Mouse (Mus musculus): ENCODE measurements around the gene Rbm45. TPM values are rescaled to one million over a fixed set of nuclear protein-coding genes. Genes with fewer than 3 reads are reported as not detected.

The Rbm45 gene
- total RNA-seq, 4 experiments from 2014 or later = 36.1 to 47.0 (median 38.2) TPM

- no peak for DNase-seq (ENCODE audit: low spot score in 2 of 2)
These were observed 8.9 kb downstream of the Rbm45 start for GRCm38 (mm10) chr2:76378646-76379045.

DNA sequence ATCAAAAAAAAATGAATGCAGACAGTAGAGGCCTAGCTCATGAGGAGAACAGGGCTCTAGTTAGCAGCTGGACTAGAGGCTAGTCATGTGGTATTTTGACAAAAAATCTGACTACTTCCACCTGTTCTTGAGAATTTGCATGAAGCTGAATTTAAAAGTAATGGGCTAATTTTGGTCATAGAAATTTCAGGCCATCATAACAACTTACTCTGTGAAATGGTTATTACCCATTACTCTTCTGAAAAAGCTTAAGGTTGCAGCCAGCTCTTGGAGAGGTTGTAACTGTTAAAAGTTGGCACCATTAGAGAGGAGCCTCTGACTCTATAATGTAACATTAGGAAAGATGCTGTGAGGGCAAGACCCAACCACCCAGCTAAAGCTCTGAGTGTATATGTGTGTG lies 16.7 kb downstream of the Rbm45 start:
- no peak for DNase-seq (ENCODE audit: low spot score in 2 of 2)

- DNase-seq (ENCODE audit: low spot score in 2 of 2) = no peak
These were observed 30.4 kb downstream of the Rbm45 start for GRCm38 (mm10) chr2:76400178-76400577.

DNA sequence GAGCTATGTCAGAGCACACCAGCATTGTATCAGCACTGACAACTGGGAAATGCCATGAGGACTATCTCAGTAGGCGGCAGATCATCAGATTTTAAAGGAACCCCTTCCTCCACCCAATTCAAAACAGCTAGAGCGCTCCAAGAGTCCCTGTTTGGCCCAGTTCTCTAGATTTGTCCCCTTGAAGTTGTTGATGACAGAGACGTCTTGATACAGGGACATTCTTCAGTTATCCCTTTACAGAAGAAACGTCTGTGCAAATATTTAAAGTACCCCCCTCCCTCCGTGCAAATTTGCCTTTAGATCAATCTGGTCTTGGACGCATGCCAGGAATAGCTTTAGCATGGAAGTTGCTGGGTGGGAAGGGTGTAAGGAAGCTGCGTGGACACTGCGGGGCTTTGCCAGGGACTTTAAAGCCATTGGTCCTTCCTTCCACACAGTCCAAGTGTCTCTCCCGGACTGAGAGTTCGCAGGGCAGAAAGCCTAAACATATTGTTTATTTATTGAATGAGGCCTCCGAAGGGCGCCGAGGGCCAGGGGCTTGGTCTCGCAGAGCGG lies 35.9 kb downstream of the Rbm45 start:
- peak in 1 of 2 experiments; percentile 26 for DNase-seq (ENCODE audit: low spot score in 2 of 2)

- DNase-seq (ENCODE audit: low spot score in 2 of 2) = peak; percentile 32 to 63
These were observed 36.6 kb downstream of the Rbm45 start, which contains the start of gene Osbpl6 for GRCm38 (mm10) chr2:76406151-76406936. Gene Osbpl6, plus strand, starts transcription at chr2:76406508.

DNA sequence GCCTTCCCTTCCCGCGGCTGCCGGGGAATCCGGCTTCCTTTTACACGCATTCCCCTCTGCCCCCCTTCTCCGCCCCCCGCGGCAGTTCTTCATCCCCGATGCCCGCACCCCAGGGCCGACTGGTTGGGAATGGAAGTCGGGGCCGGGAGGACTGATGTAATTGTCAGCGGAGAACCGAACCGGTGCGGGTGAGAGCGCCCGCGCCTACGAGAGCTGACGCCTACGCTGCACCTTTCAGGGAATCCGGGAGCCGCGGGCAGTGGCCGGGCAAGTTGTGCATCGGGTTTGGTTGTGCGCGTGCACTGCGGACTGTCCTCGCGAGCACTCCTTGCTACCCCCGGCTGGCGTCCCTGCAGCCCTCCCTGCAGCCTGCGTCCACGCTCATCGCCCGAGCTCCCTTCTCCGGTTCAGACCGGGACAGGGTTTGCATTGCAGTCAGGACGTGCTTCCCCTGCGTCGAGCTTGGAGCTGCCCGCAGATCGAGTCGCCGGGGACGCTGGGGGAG lies 37.2 kb downstream of the Rbm45 start:
- peak; percentile 41 to 54 for DNase-seq (ENCODE audit: low spot score in 2 of 2)

DNA sequence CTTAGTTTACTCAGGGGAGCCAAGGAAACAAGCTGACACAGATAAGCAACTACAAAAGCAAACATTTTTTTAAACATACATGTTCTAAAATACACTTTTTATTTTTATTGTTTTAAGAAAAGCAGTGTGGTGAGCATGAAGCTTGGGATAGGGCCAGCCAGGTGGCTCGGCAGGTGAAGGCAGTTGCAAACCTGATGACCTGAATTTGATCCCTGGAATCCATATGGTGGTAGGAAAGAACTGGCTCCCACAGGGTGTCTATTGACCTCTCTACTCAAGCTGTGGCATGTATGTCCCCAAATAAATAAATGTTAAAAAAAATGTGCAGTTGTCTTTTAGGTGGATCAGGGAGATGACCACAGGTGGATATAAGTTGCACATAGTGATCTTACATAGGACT lies 39.7 kb downstream of the Rbm45 start:
- DNase-seq (ENCODE audit: low spot score in 2 of 2) = no peak

GRCm38 (mm10) chr2:76409986-76410385 lies 40.2 kb downstream of the Rbm45 start:
- DNase-seq (ENCODE audit: low spot score in 2 of 2) = no peak

- DNase-seq (ENCODE audit: low spot score in 2 of 2) = no peak
These were observed 43.1 kb downstream of the Rbm45 start for GRCm38 (mm10) chr2:76412924-76413323.

DNA sequence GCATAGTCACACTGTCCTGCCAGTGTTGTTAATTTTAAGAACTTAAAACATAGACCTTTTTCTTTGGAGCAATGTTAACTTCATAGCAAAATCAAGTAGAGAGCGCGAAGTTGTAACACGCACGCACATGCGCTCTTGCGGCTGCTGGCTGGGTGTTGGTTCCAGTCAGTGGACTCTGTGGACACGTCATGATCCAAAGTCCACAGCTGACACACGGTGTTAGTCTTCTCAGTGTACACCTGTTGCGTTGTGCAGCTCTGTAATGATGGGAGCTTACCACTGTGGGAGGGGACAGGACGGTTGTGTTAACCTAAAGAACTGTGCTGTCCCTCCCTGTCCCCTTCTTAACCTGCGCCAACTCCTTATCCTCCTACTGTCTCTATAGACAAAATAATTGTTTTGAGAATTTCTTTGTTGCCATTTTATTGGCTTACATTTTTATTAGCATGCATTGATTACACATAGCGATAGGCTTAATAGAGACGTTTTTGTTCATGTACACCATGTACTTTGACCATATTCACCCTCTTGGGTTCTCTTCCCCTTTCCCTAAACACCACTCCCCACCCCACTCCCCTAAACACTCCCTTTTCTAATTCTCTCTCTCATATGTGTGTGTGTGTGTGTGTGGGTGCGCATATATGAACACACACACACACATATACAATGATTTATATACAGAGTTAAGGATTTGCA lies 47.8 kb downstream of the Rbm45 start:
- DNase-seq (ENCODE audit: low spot score in 2 of 2) = no peak

GRCm38 (mm10) chr2:76418142-76418518 lies 48.3 kb downstream of the Rbm45 start:
- DNase-seq (ENCODE audit: low spot score in 2 of 2) = no peak

GRCm38 (mm10) chr2:76421411-76421924 lies 51.7 kb downstream of the Rbm45 start:
- DNase-seq (ENCODE audit: low spot score in 2 of 2) = no peak

GRCm38 (mm10) chr2:76426816-76427215 lies 57.0 kb downstream of the Rbm45 start:
- no peak for DNase-seq (ENCODE audit: low spot score in 2 of 2)

DNA sequence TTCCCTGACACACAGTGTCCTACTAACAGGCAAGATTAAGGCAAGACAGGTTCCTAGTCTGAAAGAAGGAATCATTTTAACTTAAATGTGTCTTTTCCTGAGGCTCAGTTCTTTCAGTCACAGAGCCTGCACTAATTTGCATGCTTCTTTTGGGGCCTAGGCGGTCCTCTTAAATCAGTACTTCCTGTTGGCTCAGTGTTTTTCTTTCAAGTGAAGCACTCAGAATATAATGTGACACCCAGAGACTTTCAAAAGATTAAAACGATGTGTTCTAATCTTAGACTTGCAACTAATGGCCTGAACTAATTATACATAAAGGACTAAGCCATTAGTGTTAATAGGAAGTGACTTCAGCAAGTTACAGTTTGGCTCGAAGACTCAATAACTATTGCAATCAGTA lies 59.5 kb downstream of the Rbm45 start:
- DNase-seq (ENCODE audit: low spot score in 2 of 2) = no peak

GRCm38 (mm10) chr2:76429855-76430254 lies 60.1 kb downstream of the Rbm45 start:
- no peak for DNase-seq (ENCODE audit: low spot score in 2 of 2)

- DNase-seq (ENCODE audit: low spot score in 2 of 2) = no peak
These were observed 60.8 kb downstream of the Rbm45 start for GRCm38 (mm10) chr2:76430539-76430938.

Other genes with a start within 250 kb of the Rbm45 start
- gene Pde11a, start 31.2 kb upstream of the Rbm45 start, total RNA-seq (2022) = 10 to 100 TPM; 15.7 to 22.8 (median 17.9) TPM
- gene Cyct, start 9.5 kb upstream of the Rbm45 start, total RNA-seq (2022) = not detected
- gene Osbpl6, start 36.5 kb downstream of the Rbm45 start, total RNA-seq (2022) = 10 to 100 TPM; 52.1 to 71.5 (median 60.2) TPM

Measured in layer of hippocampus, adult 8-10 months (tissue).